Mouse (Mus musculus): ENCODE data around the gene Slc25a47. TPM values are rescaled to one million over a fixed set of nuclear protein-coding genes. Genes with fewer than 3 reads are reported as not detected.
"Not testable (repeated sequence)": the region's sequence is repeated elsewhere in the genome, so short reads cannot be mapped to it uniquely, and the experiment has no call there.

Slc25a47 gene
- polyA plus RNA-seq, 1 experiment from 2014 or later = 15.6 TPM

DNA sequence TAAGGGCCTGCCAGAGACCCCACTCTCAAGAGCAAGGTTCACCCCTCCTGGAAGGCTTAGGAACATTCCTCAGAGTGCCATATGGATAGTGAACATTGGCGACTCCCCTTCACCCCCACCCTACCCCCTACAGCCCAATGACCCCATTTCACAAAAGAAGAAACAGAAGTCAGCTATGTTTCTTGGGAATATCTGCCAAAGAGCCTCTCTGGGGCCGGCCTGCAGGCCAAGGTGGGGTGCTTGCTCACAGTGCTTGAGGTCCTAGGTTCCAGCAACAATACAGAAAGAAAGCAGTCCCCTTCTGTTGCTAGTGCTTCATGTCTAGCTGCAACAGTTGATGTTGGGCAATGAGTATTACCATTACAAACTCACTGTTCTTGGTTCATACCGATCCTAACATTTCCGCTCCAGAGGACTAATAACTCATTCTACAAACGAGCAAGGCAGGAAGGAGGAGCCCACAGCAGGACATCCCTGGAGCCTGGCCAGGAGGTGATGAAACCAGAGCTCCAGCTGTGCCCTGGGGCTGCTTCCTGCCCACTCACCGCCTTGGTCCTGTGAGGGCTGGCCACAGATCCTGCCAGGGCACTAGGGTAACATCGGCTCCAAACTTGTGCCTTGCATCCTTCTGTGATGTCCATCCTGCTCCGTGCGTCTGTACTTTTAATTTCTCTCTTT lies 3.7 kb upstream of the Slc25a47 start:
- Histone ChIP-seq H3K4me1 (peaks cover 35% of the 10 kb centered on the region), H3K36me3 (peaks cover 40% of the 10 kb centered on the region), H3K27me3 (ENCODE audit: low read depth, poor library complexity, severe bottlenecking) (0 out of 2 replicates have a peak, but pooled peaks cover 9% of the 10 kb centered on the region), H3K4me3 (no peak overlapping the region), H3K27ac (no peak overlapping the region), H3K9me3 (replicated peaks) (no peaks in the 10 kb centered on the region)
- no peak for DNase-seq (ENCODE audit: low spot score)
- 71% methylated on average over 9 of the region's 9 CpGs for WGBS

DNA sequence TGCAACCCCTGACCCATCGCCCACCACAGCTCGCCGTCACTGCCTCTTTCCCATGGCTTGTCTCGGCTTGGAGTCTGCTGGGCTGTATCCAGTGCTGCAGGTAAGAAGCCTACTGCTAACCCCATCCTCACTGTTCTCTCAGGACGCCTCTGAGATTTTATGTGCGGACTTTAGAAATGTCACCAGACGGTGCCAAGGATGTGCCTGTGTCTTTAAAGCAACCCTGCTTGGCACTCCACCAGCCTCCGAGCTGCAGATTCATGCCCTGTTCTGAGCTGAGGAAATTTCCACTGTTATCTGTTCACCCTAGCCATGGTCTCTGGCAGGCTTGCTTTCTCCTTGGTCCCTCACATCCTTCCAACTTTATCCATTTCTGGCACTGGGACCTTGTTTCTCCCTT lies 3.0 kb upstream of the Slc25a47 start:
- no peaks in the 10 kb centered on the region for H3K9me3 ChIP-seq (replicated peaks)
- H3K4me1 ChIP-seq = peaks cover 43% of the 10 kb centered on the region
- H3K36me3 ChIP-seq = peaks cover 40% of the 10 kb centered on the region
- WGBS = 92% methylated on average over 8 of the region's 8 CpGs
- H3K4me3 ChIP-seq = no peak overlapping the region
- DNase-seq (ENCODE audit: low spot score) = no peak
- no peak overlapping the region for H3K27ac ChIP-seq
- 0 out of 2 replicates have a peak, but pooled peaks cover 9% of the 10 kb centered on the region for H3K27me3 ChIP-seq (ENCODE audit: low read depth, poor library complexity, severe bottlenecking)

DNA sequence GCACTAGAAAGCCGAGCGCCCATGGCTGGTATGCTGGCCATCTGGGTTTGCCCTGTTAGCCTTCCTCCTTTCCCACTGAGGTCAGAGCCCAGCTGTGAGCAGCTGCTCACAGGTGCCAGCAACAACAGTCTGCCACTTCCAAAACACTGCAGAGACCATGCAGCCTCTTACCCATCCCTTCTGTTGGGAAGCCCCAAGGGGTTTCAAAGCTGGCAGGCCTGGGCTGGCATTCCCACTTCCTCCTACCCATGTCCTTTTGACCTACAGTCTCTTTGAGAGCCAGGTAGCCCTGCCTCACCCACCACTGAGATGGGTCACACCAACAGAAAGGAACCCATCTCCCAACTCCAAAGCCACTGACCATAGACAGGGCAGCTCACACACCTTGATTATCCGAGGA lies 2.4 kb upstream of the Slc25a47 start:
- H3K4me1 ChIP-seq = peaks cover 48% of the 10 kb centered on the region
- H3K27me3 ChIP-seq (ENCODE audit: low read depth, poor library complexity, severe bottlenecking) = 0 out of 2 replicates have a peak, but pooled peaks cover 9% of the 10 kb centered on the region

DNA sequence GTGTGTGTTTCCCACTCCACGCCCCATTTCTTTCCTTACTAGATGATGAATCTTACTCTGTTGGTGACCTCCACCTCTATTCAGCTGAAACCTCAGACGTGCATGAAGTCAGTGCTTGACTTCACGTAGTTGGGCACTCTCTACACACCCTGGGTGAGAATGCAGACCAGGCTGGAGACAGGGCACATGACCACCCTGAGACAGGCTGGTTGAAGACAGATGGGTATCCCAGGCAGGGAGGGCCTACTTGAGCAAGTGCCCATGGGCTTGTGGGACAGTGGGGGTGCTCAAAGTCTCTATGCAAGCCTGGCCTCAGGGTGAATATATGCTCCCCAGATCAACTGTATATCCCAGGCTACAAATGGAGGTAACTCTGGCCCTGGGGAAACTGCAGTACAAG lies 1.5 kb upstream of the Slc25a47 start:
- Histone ChIP-seq H3K4me1 (peaks cover 49% of the 10 kb centered on the region), H3K4me3 (peak overlapping the region; percentile 79)
- 89% methylated on average over 3 of the region's 3 CpGs for WGBS

More for the DNA sequence above, 2.4 kb upstream of the Slc25a47 start:
- 91% methylated on average over 3 of the region's 3 CpGs for WGBS
- DNase-seq (ENCODE audit: low spot score) = no peak
- Histone ChIP-seq H3K27ac (no peak overlapping the region), H3K4me3 (no peak overlapping the region), H3K36me3 (peaks cover 40% of the 10 kb centered on the region), H3K9me3 (replicated peaks) (no peaks in the 10 kb centered on the region)

DNA sequence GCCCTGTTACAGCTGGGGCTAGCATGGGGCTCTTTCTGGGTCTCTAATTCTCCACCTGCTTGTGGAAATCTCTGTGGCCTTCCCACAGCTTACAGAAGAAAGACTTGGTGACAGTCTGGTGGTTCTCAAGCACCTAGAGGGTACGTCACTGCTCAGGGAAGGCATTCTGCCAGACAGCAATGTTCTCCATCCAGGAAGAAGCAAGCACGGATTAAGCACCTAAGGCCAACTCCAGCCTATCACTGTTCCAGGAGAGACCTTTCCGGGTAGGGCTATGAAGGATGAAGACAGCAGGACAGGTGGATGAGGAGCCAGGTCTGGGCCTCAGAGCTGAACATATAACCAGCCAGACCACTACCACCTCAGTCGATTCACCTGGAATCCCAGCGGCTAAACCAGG lies 1.1 kb upstream of the Slc25a47 start:
- Histone ChIP-seq H3K36me3 (peaks cover 47% of the 10 kb centered on the region), H3K4me1 (peaks cover 49% of the 10 kb centered on the region), H3K27ac (peak overlapping the region; percentile 88; the same call in 1 of the 2 replicates), H3K4me3 (peak overlapping the region; percentile 79), H3K27me3 (ENCODE audit: low read depth, poor library complexity, severe bottlenecking) (0 out of 2 replicates have a peak, but pooled peaks cover 9% of the 10 kb centered on the region), H3K9me3 (replicated peaks) (no peaks in the 10 kb centered on the region)
- 43% methylated on average over 5 of the region's 5 CpGs for WGBS
- DNase-seq (ENCODE audit: low spot score) = no peak

More for the DNA sequence above, 1.5 kb upstream of the Slc25a47 start:
- 0 out of 2 replicates have a peak, but pooled peaks cover 9% of the 10 kb centered on the region for H3K27me3 ChIP-seq (ENCODE audit: low read depth, poor library complexity, severe bottlenecking)
- H3K27ac ChIP-seq = no peak overlapping the region
- DNase-seq (ENCODE audit: low spot score) = no peak
- H3K36me3 ChIP-seq = peaks cover 44% of the 10 kb centered on the region
- no peaks in the 10 kb centered on the region for H3K9me3 ChIP-seq (replicated peaks)

DNA sequence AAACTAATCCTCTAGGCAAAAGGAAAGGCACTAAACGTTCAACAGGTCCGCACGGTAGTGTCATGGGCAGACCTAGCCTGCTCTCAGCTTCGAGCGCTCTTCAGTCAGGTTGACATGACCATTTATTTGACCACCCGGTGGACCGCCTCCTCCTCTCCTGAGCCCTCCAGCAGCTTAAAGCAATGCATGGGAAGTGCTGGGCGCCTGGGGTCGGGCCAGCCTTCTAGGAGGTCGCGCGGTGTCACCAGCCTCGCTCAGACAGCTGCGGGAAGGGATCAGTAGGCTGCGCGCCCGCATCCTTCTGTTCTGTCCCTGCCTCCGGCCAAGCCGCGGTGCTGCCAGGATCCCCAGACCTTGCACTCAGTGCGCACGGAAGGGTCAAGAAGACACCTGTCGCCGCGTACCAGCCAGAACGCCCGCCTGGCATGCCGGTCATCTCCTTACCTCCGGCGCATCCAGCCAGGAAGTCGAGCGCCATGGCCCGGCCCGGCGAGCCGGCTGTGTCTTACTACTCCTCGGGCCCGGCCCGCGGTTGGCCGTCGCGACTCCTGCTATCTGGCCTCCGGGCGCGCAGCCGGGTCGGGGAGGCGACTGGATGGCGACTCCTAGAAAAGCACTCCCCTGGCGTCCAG lies 522 bp upstream of the Slc25a47 start:
- H3K27me3 ChIP-seq (ENCODE audit: low read depth, poor library complexity, severe bottlenecking) = 0 out of 2 replicates have a peak, but pooled peaks cover 9% of the 10 kb centered on the region
- H3K27ac ChIP-seq = peak overlapping the region; percentile 88
- DNase-seq (ENCODE audit: low spot score) = no peak
- H3K9me3 ChIP-seq (replicated peaks) = no peaks in the 10 kb centered on the region
- WGBS = under 1% methylated on average over 51 of the region's 51 CpGs
- peaks cover 50% of the 10 kb centered on the region for H3K36me3 ChIP-seq
- H3K4me3 ChIP-seq = peak overlapping the region; percentile 79
- peaks cover 49% of the 10 kb centered on the region for H3K4me1 ChIP-seq

DNA sequence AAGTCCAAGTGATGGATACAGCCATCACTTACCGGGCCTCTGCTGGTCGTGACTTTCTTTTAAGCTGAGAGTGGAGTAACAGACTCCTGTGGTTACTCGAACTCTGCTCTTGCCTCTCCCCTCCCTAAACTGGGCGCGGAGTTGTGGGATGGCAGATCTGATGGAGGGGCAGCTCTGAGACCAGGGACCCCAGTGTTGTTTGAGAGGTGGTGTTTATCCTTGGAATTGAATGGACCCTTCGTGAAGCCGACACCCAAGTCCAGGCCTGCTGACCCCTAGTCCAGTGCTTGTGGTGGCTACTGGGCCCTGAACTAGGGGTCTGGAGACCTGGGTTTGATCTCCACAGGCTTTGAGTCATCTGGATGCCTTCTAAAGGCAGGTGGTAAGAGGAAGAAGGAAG lies 876 bp downstream of the Slc25a47 start:
- 0 out of 2 replicates have a peak, but pooled peaks cover 9% of the 10 kb centered on the region for H3K27me3 ChIP-seq (ENCODE audit: low read depth, poor library complexity, severe bottlenecking)
- WGBS = 68% methylated on average over 7 of the region's 7 CpGs
- H3K4me1 ChIP-seq = peaks cover 47% of the 10 kb centered on the region
- peak; percentile 42 for DNase-seq (ENCODE audit: low spot score)
- peaks cover 56% of the 10 kb centered on the region for H3K36me3 ChIP-seq
- peak overlapping the region; percentile 88 for H3K27ac ChIP-seq
- H3K9me3 ChIP-seq (replicated peaks) = no peaks in the 10 kb centered on the region
- H3K4me3 ChIP-seq = peak overlapping the region; percentile 79

DNA sequence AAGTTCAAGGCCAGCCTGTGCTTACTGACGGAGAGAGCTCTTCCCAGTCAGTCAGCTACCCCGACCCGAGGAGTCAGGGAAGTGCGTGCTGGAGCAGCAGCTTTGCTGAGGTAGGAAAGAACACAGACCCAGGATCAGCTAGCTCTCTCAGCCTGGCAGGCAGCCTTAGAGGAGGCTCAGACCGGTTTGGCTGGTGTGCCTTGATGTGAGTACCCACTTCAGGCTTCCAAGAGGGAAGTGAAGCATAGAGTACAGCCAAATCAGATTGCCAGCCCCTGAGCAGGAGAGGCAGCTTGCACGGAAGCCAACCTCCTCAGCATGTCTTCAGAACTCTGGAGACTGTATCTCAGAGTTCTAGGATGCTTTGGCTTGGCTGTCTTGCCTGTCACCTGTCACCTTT lies 5.3 kb downstream of the Slc25a47 start:
- DNase-seq (ENCODE audit: low spot score) = no peak
- Histone ChIP-seq H3K27me3 (ENCODE audit: low read depth, poor library complexity, severe bottlenecking) (no peaks in the 10 kb centered on the region), H3K27ac (no peak overlapping the region), H3K4me3 (no peak overlapping the region), H3K9me3 (replicated peaks) (no peaks in the 10 kb centered on the region), H3K4me1 (peaks cover 22% of the 10 kb centered on the region), H3K36me3 (peaks cover 82% of the 10 kb centered on the region)
- WGBS = 86% methylated on average over 6 of the region's 6 CpGs

DNA sequence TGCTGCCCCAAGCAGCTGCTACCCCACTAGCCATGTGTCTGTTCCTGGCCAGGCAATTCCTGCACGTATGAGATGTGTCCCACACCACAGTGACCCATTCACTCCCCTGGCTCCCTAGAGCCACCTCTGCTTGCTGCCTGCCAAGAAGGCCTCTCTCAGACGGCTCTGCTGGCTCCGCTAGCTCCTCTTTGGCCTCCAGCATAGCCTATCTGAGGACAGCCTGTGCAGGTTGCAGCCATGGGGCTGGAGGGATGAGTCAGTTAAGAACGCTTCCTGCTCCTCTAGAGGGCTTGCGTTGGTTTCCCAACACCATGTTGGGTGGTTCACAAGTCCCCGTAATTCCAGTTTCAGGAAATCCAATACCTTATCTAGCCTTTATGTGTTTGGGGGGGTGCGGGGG lies 6.8 kb downstream of the Slc25a47 start:
- WGBS = 93% methylated on average over 7 of the region's 7 CpGs
- Histone ChIP-seq H3K27ac (no peak overlapping the region), H3K36me3 (peaks cover 88% of the 10 kb centered on the region)

DNA sequence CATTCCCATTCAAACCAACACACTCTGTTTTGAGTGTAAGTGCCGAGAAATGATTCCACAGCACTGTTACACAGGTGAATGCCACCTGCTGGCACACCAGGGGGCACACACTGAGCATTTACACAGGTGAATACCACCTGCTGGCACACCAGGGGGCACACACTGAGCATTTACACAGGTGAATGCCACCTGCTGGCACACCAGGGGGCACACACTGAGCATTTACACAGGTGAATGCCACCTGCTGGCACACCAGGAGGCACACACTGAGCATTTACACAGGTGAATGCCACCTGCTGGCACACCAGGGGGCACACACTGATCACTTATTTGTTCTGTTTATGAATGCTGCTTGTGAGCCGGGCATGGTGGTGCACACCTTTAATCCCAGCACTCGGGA lies 12.2 kb downstream of the Slc25a47 start:
- WGBS = 94% methylated on average over 3 of the region's 3 CpGs
- H3K4me1 ChIP-seq; DNase-seq (ENCODE audit: low spot score); H3K27ac ChIP-seq; H3K27me3 ChIP-seq (ENCODE audit: low read depth, poor library complexity, severe bottlenecking); H3K9me3 ChIP-seq (replicated peaks); H3K4me3 ChIP-seq: not testable (repeated sequence)
- H3K36me3 ChIP-seq = peaks cover 53% of the 10 kb centered on the region

More for the DNA sequence above, 6.8 kb downstream of the Slc25a47 start:
- no peak for DNase-seq (ENCODE audit: low spot score)
- no peaks in the 10 kb centered on the region for H3K27me3 ChIP-seq (ENCODE audit: low read depth, poor library complexity, severe bottlenecking)
- no peak overlapping the region for H3K4me3 ChIP-seq
- H3K4me1 ChIP-seq = peaks cover 8% of the 10 kb centered on the region
- no peaks in the 10 kb centered on the region for H3K9me3 ChIP-seq (replicated peaks)

DNA sequence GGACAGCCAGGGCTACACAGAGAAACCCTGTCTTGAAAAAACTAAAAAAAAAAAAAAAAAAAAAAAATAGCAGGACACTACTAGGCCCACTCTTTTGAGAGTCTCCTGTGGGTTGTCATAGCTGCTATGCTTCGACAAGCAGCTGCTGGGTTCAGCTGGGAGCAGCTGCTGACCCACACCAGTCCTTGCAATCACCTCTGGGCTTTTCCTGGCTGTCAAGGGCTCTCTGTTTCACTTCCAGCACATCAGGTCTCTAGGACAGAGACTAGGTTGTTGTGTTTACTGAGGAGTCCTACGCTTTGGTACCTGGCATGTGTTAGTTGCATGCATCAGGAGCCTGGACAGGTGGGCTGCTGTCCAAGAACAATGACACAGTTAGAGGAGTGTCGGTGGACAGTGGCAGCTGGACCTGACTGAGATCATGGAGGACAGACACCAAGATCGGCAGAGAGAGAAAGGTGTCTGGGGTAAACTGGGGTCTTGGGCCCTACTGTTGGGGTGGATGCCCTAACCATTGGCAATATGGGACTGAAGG lies 13.7 kb downstream of the Slc25a47 start:
- 90% methylated on average over 4 of the region's 4 CpGs for WGBS

DNA sequence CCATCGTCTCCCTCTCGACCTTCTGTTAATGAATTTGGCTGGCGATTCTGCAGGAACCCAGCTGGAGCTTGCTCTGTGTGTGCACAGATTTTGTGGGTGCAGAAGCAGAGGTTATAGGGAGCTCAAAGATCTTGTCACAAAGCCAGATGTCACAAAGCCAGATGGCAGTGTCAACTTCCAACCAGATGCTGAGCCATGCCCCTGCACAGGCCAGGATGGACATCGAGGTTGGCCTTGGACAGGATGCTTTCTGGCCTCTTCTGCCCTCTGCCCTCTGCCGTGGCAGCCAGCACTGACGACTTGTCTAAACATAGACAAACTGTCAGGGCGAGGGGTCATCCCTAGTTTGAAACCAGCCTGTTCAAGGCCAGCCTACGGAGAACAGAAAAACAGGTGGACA lies 14.3 kb downstream of the Slc25a47 start:
- Histone ChIP-seq H3K9me3 (replicated peaks) (no peaks in the 10 kb centered on the region), H3K27ac (no peak overlapping the region), H3K36me3 (peaks cover 34% of the 10 kb centered on the region), H3K4me1 (0 out of 2 replicates have a peak, but pooled peaks cover 7% of the 10 kb centered on the region), H3K27me3 (ENCODE audit: low read depth, poor library complexity, severe bottlenecking) (no peaks in the 10 kb centered on the region), H3K4me3 (no peak overlapping the region)
- DNase-seq (ENCODE audit: low spot score) = no peak
- WGBS = 61% methylated on average over 8 of the region's 8 CpGs

More for the DNA sequence above, 13.7 kb downstream of the Slc25a47 start:
- Histone ChIP-seq H3K27ac (no peak overlapping the region), H3K27me3 (ENCODE audit: low read depth, poor library complexity, severe bottlenecking) (no peaks in the 10 kb centered on the region), H3K36me3 (peaks cover 39% of the 10 kb centered on the region), H3K9me3 (replicated peaks) (no peaks in the 10 kb centered on the region), H3K4me3 (no peak overlapping the region), H3K4me1 (0 out of 2 replicates have a peak, but pooled peaks cover 7% of the 10 kb centered on the region)
- no peak for DNase-seq (ENCODE audit: low spot score)

DNA sequence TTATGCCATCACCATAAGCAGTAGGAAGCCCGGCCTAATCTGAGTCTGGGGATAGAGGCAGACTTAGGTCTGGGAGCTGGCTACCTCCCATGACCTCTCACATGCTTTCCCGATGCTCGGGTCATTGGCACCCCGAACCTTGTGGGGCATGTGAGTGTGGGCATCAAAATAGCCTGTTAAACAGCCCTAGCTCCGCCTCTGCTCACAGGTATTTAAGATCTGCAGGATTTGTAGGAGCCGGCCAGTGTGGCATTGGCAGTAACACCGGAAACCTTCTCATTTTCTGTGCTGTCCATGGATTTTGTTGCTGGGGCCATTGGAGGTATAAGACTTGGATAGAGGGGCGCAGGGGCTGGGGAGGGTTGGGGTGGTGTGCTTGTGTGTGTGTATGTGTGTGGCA lies 15.0 kb downstream of the Slc25a47 start:
- no peak for DNase-seq (ENCODE audit: low spot score)

More for the DNA sequence above, 15.0 kb downstream of the Slc25a47 start:
- Histone ChIP-seq H3K36me3 (peaks cover 32% of the 10 kb centered on the region), H3K4me3 (no peak overlapping the region), H3K4me1 (0 out of 2 replicates have a peak, but pooled peaks cover 7% of the 10 kb centered on the region), H3K9me3 (replicated peaks) (no peaks in the 10 kb centered on the region), H3K27me3 (ENCODE audit: low read depth, poor library complexity, severe bottlenecking) (no peaks in the 10 kb centered on the region), H3K27ac (no peak overlapping the region)
- 88% methylated on average over 8 of the region's 8 CpGs for WGBS
